Mouse (Mus musculus) retina, postnatal 1 day (tissue): ENCODE results near the gene Gm21969.
A peak's percentile ranks its signal among the peaks of the same experiment; 100 is the strongest.

Experiments used
- DNase-seq: peaks from one replicate; pipeline ENCODE4 v3.0.0-alpha.2; 2012

Gm21969 gene

GRCm38 (mm10) chr4:139587370-139587769 lies 15.6 kb upstream of the Gm21969 start:
- no peak for DNase-seq

- DNase-seq = no peak
Observed at GRCm38 (mm10) chr4:139587773-139588172, 15.2 kb upstream of the Gm21969 start.

- no peak for DNase-seq
Observed at GRCm38 (mm10) chr4:139589351-139590027, 13.5 kb upstream of the Gm21969 start.

GRCm38 (mm10) chr4:139590446-139590845 lies 12.5 kb upstream of the Gm21969 start:
- DNase-seq = peak; percentile 87

- DNase-seq = no peak
Observed at GRCm38 (mm10) chr4:139592895-139593294, 10.1 kb upstream of the Gm21969 start.

GRCm38 (mm10) chr4:139593383-139593782 lies 9.6 kb upstream of the Gm21969 start:
- DNase-seq = no peak

GRCm38 (mm10) chr4:139594062-139594461 lies 8.9 kb upstream of the Gm21969 start:
- DNase-seq = peak; percentile 53

GRCm38 (mm10) chr4:139596715-139597114 lies 6.3 kb upstream of the Gm21969 start:
- peak; percentile 49 for DNase-seq

- no peak for DNase-seq
Observed at GRCm38 (mm10) chr4:139597286-139598284, 5.4 kb upstream of the Gm21969 start.

GRCm38 (mm10) chr4:139598356-139598755 lies 4.6 kb upstream of the Gm21969 start:
- DNase-seq = no peak

GRCm38 (mm10) chr4:139598950-139599518 lies 4.0 kb upstream of the Gm21969 start:
- DNase-seq = peak; percentile 76

- DNase-seq = no peak
Observed at GRCm38 (mm10) chr4:139601519-139602356, 1.2 kb upstream of the Gm21969 start.

GRCm38 (mm10) chr4:139605216-139605615 lies 2.2 kb downstream of the Gm21969 start:
- no peak for DNase-seq

- DNase-seq = no peak
Observed at GRCm38 (mm10) chr4:139606732-139607131, 3.7 kb downstream of the Gm21969 start.

GRCm38 (mm10) chr4:139608975-139609374 lies 6.0 kb downstream of the Gm21969 start:
- no peak for DNase-seq

GRCm38 (mm10) chr4:139610954-139611353 lies 8.0 kb downstream of the Gm21969 start:
- no peak for DNase-seq

- peak; percentile 88 for DNase-seq
Observed at GRCm38 (mm10) chr4:139611542-139611953, 8.6 kb downstream of the Gm21969 start.

- DNase-seq = no peak
Observed at GRCm38 (mm10) chr4:139614524-139615260, 11.7 kb downstream of the Gm21969 start.

GRCm38 (mm10) chr4:139616276-139617000 lies 13.5 kb downstream of the Gm21969 start:
- peak; percentile 85 for DNase-seq

- no peak for DNase-seq
Observed at GRCm38 (mm10) chr4:139617001-139617364, 14.0 kb downstream of the Gm21969 start.

GRCm38 (mm10) chr4:139619765-139620164 lies 16.8 kb downstream of the Gm21969 start:
- no peak for DNase-seq
